Comparison of ENCODE assay signal across 11 mouse cellular contexts in genomic region chr15:86015860-86016541, GRCm38 (mm10). TPM values are rescaled to one million over a fixed set of nuclear protein-coding genes. Genes with fewer than 3 reads are reported as not detected.
DNase-seq lines count a peak whose midpoint lies in the region; ATAC-seq and TF ChIP-seq lines count a peak whose summit lies in the region.
"Had no signal": no experiment of that assay in that cellular context is flagged by ENCODE, and none has a peak within 500 bp of the region (broad histone marks: within the 10 kb centered on the region; RNA-seq: fewer than 3 reads in every experiment).

No protein-coding gene starts in this region.

- no peak overlapping the region for H3K4me2 ChIP-seq in lung, embryonic 14.5 days
- no peak overlapping the region for H3K4me2 ChIP-seq in midbrain, embryonic 13.5 days (replicated peaks)

- H3K4me3 ChIP-seq in lung, embryonic 14.5 days (ENCODE audit: low read depth, low read length) = no peak overlapping the region
- H3K4me3 ChIP-seq in midbrain, embryonic 13.5 days (replicated peaks) = no peak overlapping the region

- peak; percentile 18; the same call in 1 of the 2 replicates for ATAC-seq in lung, embryonic 14.5 days (ENCODE audit: insufficient read depth)
- ATAC-seq in midbrain, embryonic 13.5 days = no peak
- ATAC-seq: forebrain, embryonic 16.5 days had no signal

- no peak overlapping the region for H3K27ac ChIP-seq in lung, embryonic 14.5 days (ENCODE audit: low read depth)
- no peak overlapping the region for H3K27ac ChIP-seq in midbrain, embryonic 13.5 days
- H3K27ac ChIP-seq: macrophage had no signal

- WGBS in lung, embryonic 14.5 days = 42% methylated on average over 13 of the region's 13 CpGs
- 71% methylated on average over 13 of the region's 13 CpGs for WGBS in midbrain, embryonic 13.5 days

- no peaks in the 10 kb centered on the region for H3K36me3 ChIP-seq in lung, embryonic 14.5 days (ENCODE audit: insufficient read depth)
- H3K36me3 ChIP-seq in midbrain, embryonic 13.5 days = no peaks in the 10 kb centered on the region

- no peaks in the 10 kb centered on the region for H3K9me3 ChIP-seq in lung, embryonic 14.5 days (ENCODE audit: low read depth, low read length)
- no peaks in the 10 kb centered on the region for H3K9me3 ChIP-seq in midbrain, embryonic 13.5 days

- peak; percentile 32 for DNase-seq in adrenal gland, postnatal 14 days
- no peak for DNase-seq in adrenal gland, adult 18-20 months (ENCODE audit: low spot score in 2 of 2)
- no peak for DNase-seq in lung, embryonic 14.5 days
- DNase-seq in lung, postnatal 14 days = no peak
- peak; percentile 71 for DNase-seq in brain, adult 2 months (ENCODE audit: low read depth, low spot score)
- DNase-seq in spleen, postnatal 10 days (ENCODE audit: low spot score in 2 of 2) = peak; percentile 43 to 54
- no peak for DNase-seq in retina, embryonic 14.5 days (ENCODE audit: low spot score)
- DNase-seq: kidney, postnatal 36 days had no signal

- H3K9ac ChIP-seq in lung, embryonic 14.5 days = no peak overlapping the region
- H3K9ac ChIP-seq in midbrain, embryonic 13.5 days (replicated peaks) = no peak overlapping the region

- H3K4me1 ChIP-seq in lung, embryonic 14.5 days (ENCODE audit: insufficient read depth) = peaks cover 7% of the 10 kb centered on the region
- H3K4me1 ChIP-seq in midbrain, embryonic 13.5 days (replicated peaks) = peaks cover 26% of the 10 kb centered on the region

- no peaks in the 10 kb centered on the region for H3K27me3 ChIP-seq in lung, embryonic 14.5 days (ENCODE audit: insufficient read depth, low read length)
- H3K27me3 ChIP-seq in midbrain, embryonic 13.5 days = no peaks in the 10 kb centered on the region

- TF ChIP-seq CTCF in lung, embryonic 14.5 days (IDR thresholded peaks at IDR 0.05; ENCODE audit: low read depth) = no peak

RNA-seq across cellular contexts. Expression of gene Celsr1, which starts 17.6 kb away (rescaled TPM):
- total RNA-seq in adrenal gland, postnatal 14 days (2021) = 4.5 and 4.6 TPM in 2 replicates
- total RNA-seq in adrenal gland, adult 18-20 months (2021) = 1 to 10 TPM; 2.9 to 3.7 TPM
- 9.0 and 9.9 TPM in 2 replicates for polyA plus RNA-seq in lung, embryonic 14.5 days (2014; fragmentation: Nextera tagmentation; extraction: Ambion mirVana)
- 2.0 and 2.7 TPM in 2 replicates for polyA plus RNA-seq in midbrain, embryonic 13.5 days (2015; fragmentation: Nextera tagmentation; extraction: Ambion mirVana)
- polyA plus RNA-seq: macrophage had no signal

RNA-seq across cellular contexts. Expression of gene Gramd4, which starts 41.5 kb away (rescaled TPM):
- total RNA-seq in adrenal gland, postnatal 14 days (2021) = 16.1 and 17.5 TPM in 2 replicates
- total RNA-seq in adrenal gland, adult 18-20 months (2021) = 10 to 100 TPM; 12.7 to 14.6 TPM
- polyA plus RNA-seq in lung, embryonic 14.5 days (2014; fragmentation: Nextera tagmentation; extraction: Ambion mirVana) = 8.6 and 9.8 TPM in 2 replicates
- polyA plus RNA-seq in midbrain, embryonic 13.5 days (2015; fragmentation: Nextera tagmentation; extraction: Ambion mirVana) = 31.3 and 34.3 TPM in 2 replicates

Comparison
In these comparisons a context has a peak if more than half of its experiments do, and no peak if none do; other contexts are left out.
1. DNase-seq: peak in adrenal gland, postnatal 14 days (single experiment), brain, adult 2 months (single experiment) and spleen, postnatal 10 days (2 of 2); none in adrenal gland, adult 18-20 months (0 of 2), lung, embryonic 14.5 days (single experiment), lung, postnatal 14 days (single experiment) and retina, embryonic 14.5 days (single experiment).